Mouse (Mus musculus) mouse trophoblast stem cell (cell line): ENCODE data around the gene Cacng7.

Experiments used
- in situ Hi-C, 2 experiments: fragments of 300-500 bp; cut with MseI, MboI; formaldehyde crosslinking; loops; 2 replicates in 1 of 2; 3 replicates in 1 of 2; pipeline ENCODE4 v1.15.1; 2025

Gene Cacng7

GRCm38 (mm10) chr7:3345301-3345700 is 12.5 kb downstream of the Cacng7 start:
- in situ Hi-C loops, result no loop called here

- in situ Hi-C loops, result no loop called here
These were observed 14.9 kb downstream of the Cacng7 start for GRCm38 (mm10) chr7:3347366-3348287.

GRCm38 (mm10) chr7:3348326-3348725 is 15.6 kb downstream of the Cacng7 start:
- in situ Hi-C loops, result no loop called here

GRCm38 (mm10) chr7:3349775-3350174 is 17.0 kb downstream of the Cacng7 start:
- in situ Hi-C loops, result no loop called here

GRCm38 (mm10) chr7:3351536-3351935 is 18.8 kb downstream of the Cacng7 start:
- in situ Hi-C loops, result no loop called here

- in situ Hi-C loops, result no loop called here
These were observed 22.1 kb downstream of the Cacng7 start for GRCm38 (mm10) chr7:3354850-3355249.

GRCm38 (mm10) chr7:3360678-3361077 is 27.9 kb downstream of the Cacng7 start:
- in situ Hi-C loops, result no loop called here

GRCm38 (mm10) chr7:3365547-3366279 is 33.0 kb downstream of the Cacng7 start:
- in situ Hi-C loops, result no loop called here

- in situ Hi-C loops, result no loop called here
These were observed 34.2 kb downstream of the Cacng7 start for GRCm38 (mm10) chr7:3366705-3367516.

- in situ Hi-C loops, result no loop called here
These were observed 34.8 kb downstream of the Cacng7 start for GRCm38 (mm10) chr7:3367569-3367968.

- in situ Hi-C loops, result no loop called here
These were observed 35.6 kb downstream of the Cacng7 start for GRCm38 (mm10) chr7:3368311-3368710.

GRCm38 (mm10) chr7:3369189-3369588 is 36.4 kb downstream of the Cacng7 start:
- in situ Hi-C loops, result no loop called here

GRCm38 (mm10) chr7:3370407-3370806 is 37.7 kb downstream of the Cacng7 start:
- in situ Hi-C loops, result no loop called here

GRCm38 (mm10) chr7:3372376-3372775 is 39.6 kb downstream of the Cacng7 start:
- in situ Hi-C loops, result no loop called here

GRCm38 (mm10) chr7:3373754-3374153 is 41.0 kb downstream of the Cacng7 start:
- in situ Hi-C loops, result no loop called here

- in situ Hi-C loops, result no loop called here
These were observed 44.1 kb downstream of the Cacng7 start for GRCm38 (mm10) chr7:3376831-3377230.

- in situ Hi-C loops, result no loop called here
These were observed 49.4 kb downstream of the Cacng7 start for GRCm38 (mm10) chr7:3382123-3382522.

- in situ Hi-C loops, result no loop called here
These were observed 52.1 kb downstream of the Cacng7 start for GRCm38 (mm10) chr7:3384807-3385319.

GRCm38 (mm10) chr7:3386036-3386730 is 53.4 kb downstream of the Cacng7 start:
- in situ Hi-C loops, result no loop called here

- in situ Hi-C loops, result no loop called here
These were observed 55.0 kb downstream of the Cacng7 start for GRCm38 (mm10) chr7:3387761-3388160.

GRCm38 (mm10) chr7:3388885-3389284 is 56.1 kb downstream of the Cacng7 start:
- in situ Hi-C loops, result no loop called here
